Mouse (Mus musculus) cerebellum, adult 18-20 months (tissue): ENCODE measurements at regions not wholly inside any gene's neighbourhood (a gene's known extent, or its start where the extent isn't known, plus 50 kb on each side); places are given as distances from the start of the nearest gene placed in this dataset.

Experiments
- DNase-seq, 2 experiments: peaks; one replicate each; pipeline ENCODE4 v3.0.0; 2021

DNA sequence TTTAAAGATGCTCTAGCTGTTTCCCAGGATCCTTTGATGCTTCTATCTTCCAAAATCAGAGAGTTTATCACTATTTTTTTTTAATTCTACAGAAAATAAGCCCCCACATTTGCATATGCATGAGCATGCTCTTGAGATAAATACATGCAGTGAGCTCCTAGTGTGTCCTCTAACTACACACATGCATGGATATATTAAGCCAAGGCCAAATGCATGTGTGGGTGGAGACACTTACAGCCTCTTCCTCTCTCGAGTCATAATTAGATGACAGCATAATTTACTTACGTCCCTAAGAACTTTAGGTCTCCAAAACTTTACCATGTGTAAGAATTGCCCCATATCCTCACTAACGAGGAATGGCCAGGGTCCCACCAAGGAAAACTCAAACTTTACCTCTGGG, 189.9 kb upstream of the Gcfc2 start:
- no peak for DNase-seq

DNA sequence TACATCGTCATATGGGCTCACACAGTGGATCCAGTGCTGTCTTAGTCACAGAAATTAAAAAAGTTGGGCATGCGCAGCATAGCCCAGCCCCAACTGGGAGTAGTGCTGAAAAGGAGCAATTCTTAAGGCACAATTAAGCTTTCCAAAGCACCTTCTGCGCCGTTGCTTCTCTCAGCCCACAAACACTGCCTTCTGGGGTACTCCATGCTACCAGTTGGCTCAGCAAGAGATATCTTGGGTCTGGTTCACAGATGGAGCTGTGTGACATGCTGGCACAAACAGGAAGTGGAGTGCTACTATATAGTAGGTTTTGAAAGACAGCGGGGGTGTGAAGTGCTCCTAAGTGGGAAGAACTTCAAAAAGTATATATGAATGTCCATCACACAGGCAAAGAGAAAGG, 185.0 kb upstream of the Gcfc2 start:
- no peak for DNase-seq

DNA sequence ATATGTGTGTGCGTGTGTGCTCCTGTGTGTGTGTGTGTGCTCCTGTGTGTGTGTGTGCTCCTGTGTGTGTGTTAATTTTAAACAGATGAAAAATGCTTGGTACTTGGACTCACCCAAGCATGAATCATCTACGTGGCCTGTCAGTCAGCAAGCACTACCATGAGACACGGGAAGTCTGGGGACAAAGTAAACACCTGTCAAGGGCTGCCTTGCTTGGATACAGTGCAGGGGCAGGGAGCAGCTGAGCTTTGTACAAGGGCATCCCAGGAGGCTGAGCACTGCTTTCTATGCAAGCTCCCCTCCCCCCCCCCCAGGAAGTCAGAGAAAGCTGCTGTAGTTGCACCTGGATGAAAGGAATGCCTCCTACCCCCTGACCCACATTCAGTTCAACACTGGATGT, 173.8 kb upstream of the Gcfc2 start:
- no peak for DNase-seq

DNA sequence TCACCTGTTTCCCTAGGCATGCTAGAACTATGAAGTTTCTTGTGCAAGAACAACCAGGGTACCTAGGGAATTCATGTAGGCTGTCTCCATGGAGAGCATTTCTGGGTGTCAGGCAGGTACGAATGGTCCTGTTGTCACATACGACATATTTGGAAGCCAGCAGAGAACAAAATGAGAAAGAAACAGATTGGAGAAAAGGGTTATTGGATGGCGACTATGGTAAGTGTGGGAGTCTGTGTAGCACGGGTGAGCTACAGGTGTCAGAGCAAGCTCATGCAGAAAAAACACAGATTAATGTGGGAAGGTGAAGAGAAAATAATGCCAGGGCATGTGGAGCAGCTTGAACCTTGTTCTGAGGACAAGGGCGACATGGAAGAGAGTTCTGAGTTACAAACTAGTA, 171.8 kb upstream of the Gcfc2 start:
- DNase-seq = no peak

DNA sequence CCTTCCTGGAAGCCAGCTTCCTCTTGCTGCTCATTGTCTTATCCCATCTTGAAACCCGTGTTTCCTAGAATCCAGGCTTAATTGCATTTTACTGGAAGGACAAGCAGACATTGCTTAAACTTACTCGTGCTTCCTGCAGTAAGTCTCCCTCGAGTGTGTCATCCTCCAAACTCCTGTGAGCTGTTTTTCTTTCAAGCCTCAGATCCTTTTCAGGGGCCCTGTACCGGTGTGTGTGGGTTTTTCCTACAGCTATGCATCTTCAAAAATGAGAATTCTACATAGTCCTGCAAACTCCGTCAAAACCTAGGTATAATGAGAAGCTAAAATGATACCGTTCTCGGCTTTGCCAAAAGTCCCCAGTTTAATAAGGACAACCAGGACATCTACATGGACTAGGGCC, 167.2 kb upstream of the Gcfc2 start:
- DNase-seq = no peak

DNA sequence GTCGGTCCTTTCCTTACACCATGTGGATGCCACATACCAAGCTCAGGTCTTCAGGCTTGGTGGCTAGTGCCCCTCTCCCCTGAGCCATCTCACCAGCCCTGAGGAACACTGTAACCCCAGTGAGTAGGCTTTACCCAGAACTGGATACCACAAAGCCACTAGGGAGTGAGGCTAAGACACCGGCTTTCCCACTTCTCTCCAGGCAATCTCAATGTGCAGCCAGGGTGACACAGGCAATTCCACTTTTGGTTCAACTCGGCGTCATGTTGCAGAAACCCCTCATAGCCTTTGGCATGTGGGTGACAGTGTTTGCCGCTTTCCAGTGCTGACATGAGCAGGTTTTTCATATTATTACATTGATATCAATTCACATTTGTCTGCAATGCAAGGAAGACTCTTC, 164.6 kb upstream of the Gcfc2 start:
- DNase-seq = no peak

DNA sequence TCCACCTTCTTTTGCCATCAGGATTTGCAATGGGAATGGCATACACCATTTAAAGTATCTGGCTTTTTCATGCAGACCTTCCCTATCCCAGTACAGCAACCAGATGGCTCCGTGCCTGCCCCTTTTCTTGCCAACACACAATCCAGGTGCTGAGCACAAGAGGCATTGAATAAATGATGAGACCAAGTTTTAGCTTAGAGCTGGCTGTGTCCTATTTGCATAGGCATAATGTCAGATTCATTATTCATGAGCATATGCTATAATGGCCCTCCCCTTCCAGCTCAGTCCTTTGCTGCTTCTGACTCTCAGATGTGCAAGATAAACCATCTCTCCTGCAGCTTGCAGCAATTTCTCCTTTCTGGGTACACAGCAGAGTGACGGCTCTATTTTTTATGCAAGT, 163.3 kb upstream of the Gcfc2 start:
- no peak for DNase-seq

DNA sequence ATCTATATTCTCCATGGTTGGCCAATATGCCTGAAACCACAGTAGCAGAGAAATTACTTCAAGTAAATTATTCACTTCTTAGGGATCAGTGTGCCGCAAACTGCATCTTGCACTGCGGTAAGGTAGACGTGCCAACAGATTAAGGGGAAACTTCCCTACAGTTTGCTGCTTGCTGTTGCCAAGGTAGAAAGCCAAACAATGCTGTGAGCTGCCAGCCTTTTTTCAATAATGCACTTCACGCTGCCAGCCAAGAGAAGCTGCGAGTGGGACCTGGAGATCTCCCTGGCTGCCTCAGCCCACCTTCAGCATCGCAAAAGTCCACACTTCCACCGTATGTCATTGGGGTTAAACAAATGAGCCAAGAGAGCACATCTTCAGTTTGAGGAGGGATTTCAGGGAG, 157.6 kb upstream of the Gcfc2 start:
- no peak for DNase-seq

DNA sequence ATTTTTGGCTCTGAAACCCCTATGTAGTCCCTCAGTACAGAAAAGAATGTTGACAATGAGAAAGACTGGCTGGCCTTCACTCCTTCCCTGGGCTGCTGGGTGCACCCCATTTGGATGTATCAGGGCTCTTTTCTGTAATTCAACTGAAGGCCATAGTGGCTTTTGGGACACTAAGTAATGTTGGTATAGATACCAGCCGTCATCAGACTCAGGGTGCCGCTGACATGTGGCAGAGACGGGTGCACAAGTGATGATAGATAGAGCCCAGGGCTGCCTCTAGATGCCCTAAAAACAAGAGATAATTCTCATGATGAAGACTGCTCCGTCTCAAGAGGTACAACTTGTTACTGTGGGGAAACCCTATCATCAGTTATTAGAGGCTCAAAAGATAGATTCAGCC, 156.7 kb upstream of the Gcfc2 start:
- no peak for DNase-seq

DNA sequence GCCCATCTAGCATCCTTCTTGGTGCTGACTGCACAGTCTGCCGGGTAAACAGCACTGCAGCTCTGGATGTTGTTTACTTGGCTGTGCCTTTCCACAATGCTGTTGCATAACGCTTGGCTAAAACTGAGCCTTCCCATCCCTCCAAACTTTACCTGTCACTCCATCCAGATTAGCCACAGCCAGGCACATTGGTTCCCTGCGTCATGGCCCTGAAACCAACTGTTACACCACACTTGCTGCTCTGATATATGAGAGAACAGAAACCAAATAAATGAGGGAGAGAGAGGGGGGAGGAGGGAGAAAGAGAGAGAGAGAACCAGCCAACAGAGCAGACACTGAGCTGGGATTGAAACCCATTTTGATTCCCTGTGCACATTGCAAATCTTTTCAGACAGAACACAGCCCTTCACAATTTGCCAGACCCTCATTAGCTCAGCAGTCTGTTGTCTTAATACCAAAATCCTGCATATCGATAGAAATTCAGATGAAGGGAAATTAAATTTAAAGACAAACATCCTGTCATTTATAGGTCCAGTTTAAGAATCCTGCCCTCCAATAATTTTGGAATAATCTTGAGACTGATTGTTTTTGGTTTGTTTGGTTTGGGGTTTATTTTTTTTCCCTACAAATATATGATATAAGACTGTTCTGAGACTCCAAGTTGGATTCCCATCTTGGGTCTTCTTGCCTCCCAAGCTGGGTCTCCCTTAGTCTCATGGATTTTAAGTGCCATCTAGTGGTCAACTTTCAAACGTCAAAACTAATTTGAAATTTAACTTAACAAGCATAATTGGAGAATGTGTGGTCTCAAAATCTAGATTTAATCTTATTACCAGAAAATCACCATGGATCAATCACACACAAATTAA, 154.6 kb upstream of the Gcfc2 start:
- no peak for DNase-seq

DNA sequence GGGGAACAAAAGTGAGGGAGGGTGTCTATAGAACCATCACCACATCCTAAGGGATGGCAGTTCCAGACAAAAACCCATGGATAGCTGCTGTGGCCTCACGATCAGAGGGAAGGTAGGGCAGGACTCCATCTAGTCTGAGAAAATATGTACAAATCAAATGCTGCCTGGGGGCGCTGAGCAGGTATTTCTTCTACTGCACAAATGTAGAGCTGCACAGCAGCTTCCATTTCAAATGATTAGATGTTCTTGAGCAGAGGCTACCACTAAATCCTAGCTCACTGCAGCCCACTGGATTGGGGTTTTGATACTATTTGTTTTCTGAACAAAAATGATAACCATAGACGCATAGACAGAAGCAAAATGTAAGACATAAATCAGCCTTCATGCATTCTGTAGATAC, 153.2 kb upstream of the Gcfc2 start:
- no peak for DNase-seq

DNA sequence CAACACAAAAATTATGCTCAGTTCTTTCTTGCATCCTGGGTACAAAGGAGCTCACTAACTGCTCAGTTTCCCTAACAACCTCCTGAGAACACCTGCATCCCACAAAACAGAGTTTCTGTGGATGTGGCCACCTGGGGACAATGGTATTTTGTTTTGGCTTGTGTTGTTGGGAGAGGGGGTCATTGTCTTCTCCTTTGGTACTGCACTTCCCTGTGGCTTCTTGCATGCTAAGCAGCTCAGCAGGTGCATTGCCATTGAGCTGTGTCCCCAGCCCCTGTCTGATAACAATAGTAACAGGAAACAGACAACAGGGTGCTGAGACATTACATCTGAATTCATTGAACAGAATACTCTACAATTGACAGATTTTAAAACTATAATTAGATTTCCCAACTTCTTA, 151.6 kb upstream of the Gcfc2 start:
- DNase-seq = no peak

DNA sequence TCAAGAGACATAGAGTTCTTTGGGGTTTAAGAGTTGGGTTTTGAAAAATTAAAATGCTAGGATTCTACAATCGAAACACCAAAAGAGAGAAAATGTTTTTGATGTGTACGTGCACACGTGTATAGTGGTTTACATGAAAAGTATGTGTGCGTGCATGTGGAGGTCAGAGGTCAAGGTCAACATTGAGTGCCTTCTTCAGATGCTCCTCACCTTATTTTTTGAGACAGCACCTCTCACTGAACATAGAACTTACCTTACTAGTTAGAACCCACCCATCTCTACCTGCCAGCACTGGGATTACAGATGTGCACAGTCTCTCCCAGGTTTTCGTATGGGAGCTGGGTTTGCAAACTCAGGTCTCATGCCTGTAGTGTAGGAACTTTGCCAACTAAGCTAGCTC, 141.3 kb upstream of the Gcfc2 start:
- no peak for DNase-seq

DNA sequence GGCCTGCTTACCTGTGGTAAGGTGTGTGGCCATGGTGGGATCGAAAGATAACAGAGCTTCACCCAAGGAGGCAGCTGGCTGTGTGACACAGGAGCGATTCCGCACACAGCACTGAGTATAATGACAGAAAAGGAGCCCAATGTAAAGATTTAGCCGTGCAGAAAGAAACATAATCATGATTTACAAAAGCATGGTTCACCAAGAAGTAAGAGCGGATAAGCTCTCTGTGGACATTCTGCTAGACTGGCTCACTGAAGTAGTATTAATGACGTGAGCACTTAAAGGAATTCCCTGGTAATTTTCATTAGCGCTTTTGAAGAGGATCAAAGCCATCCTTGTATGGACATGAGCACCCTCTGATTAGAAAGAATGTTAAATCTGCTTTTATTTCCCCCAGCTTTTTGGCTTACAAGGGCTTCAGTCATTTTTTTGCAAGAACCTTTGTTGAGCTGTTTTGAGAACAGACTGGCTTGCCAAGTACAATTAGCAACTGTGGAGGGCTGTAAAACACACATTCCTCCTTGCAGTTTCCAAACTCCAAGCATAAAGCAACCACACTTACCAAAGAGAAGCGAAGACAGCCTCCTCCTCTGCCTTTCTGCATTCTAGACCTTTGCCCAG, 140.5 kb upstream of the Gcfc2 start:
- no peak for DNase-seq

DNA sequence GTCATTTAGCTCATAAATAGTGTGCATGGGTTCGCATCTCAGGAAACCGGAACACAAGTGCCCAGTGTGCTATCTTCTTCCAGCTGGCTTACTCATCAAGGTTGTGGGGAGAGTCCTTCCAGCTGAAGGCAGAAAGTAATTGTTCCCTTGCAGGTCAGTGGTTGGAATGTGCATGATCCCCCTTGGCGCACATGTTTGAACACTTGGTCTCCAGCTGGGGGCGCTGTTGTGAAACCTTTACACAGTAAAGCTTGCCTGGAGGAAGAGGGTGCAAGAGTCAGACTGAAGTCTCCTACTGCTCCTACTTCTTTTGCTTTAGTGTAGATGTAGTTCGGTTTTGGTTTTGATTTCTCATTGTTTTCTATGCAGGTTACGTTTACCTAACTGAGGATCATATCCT, 128.2 kb upstream of the Gcfc2 start:
- DNase-seq = no peak

DNA sequence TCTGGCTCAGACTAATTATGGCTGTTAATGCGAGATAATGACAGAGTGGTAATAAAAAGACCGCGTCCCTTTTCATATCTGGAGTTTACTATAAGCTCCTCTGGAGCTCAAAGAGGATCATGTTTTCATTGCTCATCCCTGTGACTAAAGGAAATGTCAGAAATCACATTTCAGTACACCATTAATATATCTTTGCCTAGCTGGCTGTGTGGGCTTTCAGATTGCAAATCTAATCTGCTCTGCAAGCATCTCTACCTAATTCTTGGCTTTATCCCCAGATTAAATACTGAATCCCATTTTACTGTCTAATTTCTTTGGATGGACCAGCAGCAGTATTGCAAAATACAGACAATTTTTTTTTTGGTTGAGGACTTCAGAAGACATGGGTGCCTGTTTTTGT, 122.6 kb upstream of the Gcfc2 start:
- DNase-seq = no peak

DNA sequence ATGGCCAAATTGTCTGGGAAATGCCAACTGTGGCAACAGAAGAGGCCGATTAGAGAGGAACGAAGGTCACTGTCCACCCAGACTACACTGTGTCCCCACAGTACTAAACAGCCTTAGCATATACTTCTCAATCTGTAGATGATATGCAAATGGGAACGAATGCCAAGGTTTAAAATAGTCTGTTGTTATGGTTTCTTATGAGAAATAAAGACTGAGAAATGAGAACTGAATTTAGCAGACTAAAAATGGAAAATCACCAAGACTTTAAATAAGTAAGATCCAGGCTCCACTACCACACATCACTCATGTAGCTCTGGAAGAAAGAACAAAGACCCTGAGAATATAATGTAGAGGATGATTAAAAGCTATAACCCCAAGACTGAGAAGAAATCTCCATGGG, 121.7 kb upstream of the Gcfc2 start:
- no peak for DNase-seq

DNA sequence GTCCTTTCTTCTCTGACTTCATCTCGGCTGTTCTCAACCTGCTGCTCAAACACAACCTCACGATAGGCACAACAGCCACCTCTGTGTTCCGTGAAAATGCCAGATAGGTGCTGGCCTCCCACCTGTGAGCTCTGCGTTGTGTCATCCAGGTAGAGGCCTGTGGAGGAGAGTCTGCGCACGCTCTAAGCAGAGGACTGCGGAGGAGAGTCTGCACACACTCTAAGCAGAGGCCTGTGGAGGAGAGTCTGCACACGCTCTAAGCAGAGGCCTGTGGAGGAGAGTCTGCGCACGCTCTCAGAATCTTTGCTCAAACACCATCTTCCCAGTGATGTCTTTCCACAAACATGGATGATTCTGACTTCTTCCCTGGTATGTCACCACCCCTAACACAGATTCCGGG, 117.5 kb upstream of the Gcfc2 start:
- DNase-seq = no peak

DNA sequence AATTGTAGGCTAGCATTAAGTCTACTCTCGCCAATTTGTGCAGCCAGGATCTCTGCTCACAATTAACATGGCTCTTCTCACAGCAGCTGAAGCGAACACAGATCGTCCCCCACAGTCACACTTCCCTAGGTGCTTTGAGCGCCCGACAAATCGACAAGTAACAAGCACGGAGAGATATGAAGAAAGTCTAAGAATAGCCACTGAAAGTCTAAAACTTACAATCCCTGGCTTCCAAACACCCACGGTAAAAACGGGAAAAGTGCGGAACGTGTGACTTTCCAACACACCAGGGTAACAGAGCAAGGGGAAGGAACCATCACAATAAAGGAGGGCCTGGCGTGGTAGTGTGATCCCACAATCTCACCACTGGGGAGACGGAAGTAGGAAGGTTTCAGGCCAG, 114.8 kb upstream of the Gcfc2 start:
- no peak for DNase-seq

DNA sequence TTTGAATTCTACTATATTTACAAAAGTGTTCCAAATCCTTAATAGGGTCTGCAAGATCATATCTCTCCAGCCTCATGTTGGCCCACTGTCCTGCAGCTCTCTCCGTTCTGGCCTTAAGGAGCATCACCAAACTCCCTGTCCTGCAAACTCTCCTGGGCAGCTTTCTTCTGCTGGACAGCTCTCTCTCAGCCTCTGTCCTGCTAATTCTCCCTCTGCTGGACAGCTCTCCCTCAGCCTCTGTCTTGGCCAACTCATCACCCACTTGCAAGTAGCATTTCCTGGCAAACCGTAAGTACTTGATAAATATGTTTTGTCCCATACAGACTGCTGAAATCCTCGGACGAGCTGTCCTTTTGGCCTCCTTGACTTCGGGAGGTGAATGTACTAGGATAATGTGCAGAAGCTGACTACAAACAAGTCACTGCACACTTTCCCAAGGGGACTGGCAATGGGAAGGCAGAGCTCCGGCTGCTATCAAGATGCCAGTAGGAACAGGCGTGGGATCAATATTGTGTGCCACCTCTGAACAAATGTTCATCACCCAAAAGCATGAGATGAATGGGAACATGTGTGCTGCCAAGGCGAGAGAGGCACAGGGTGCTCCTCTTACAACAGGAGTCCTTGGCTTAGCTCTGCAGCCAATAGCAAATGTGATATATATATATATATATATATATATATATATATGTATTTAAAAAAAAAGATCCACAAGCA, 108.1 kb upstream of the Gcfc2 start:
- DNase-seq = no peak

DNA sequence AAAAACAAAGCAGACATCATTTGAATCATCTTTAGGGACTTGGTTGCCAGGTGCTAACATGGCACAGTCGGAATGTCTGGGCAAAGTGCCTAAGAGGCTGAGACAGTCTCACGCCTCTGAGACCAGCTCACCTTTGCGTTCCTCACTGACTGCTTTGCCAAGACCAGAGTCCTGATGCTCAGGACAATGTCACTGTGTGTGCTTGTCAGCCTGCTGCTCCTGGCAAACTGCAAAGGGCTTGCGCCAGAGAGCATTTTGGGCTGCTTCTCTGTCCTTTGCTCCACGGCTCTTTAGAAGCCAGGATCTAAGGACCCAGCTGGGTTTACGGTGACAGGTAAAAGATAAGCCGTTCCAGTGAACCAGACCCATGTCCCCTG, 107.5 kb upstream of the Gcfc2 start:
- DNase-seq = peak; percentile 42 to 43

DNA sequence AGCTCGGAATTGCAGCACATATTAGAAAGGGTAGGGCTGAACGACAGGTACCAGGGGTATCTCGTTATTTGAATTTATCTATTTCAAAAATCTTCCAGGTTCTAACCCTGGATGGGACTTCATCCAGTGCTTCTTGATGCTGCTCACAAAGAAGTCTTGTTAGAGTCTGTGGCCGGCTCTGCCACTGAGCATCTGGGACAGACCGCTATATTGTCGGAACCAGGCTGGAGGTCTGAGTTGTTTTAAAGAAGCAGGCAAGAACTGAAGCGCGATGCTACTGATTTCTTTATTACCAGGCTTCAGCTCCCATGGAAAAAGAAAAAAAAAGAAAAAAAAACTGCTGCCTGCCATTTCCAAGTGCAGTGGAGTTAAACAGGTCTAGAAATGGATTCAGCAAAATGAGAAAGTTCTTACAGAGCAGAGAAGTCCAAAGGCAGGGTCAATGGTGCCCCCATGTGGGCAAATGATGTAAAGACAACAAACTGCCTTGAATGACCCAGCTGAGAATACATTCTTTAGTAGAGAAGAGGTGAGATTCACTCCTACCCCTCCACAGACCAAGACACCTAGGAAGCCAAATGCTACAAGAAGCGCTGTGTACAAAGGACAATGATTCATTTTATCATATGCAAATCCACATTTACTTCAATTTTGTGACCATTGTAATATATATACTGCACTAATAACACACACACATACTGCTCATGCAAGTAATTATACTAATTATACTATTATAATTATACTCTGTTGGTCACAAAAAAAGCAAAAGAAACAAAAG, 106.2 kb upstream of the Gcfc2 start:
- peak; percentile 36 to 69 for DNase-seq

DNA sequence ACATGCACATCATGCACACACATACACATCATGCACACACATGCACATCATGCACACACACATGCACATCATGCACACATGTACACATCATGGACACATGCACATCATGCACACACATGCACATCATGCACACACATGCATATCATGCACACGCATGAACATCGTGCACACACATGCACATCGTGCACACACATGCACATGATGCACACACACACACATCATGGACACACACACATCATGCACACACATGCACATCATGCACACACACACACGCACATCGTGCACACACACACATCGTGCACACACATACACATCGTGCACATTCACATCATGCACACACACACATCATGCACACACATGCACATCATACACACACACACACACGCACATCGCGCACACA, 104.9 kb upstream of the Gcfc2 start:
- no peak for DNase-seq

DNA sequence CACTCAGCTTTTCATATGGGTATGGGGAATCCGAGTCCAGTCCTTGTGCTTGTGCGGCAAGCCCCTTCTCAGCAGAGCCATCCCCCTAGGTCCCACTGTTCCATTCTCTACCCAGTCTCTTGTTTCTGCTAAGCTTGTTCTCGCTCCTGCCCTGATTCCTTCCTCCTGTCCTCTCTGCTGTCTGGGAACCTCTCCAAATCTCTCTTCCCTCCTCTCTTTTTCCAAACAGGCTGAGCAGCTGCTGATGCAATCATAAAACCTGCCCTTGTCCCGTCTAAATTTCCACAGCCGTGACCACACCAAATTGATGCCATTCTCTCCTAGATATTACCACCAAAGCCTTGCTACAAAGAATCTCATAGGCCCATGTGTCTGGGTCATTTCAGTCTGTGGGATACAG, 103.4 kb upstream of the Gcfc2 start:
- DNase-seq = no peak
